Mouse (Mus musculus) G1E (cell line): ENCODE results near the gene Psmg4. TPM values are rescaled to one million over a fixed set of nuclear protein-coding genes. Genes with fewer than 3 reads are reported as not detected.

Source experiments
- ATAC-seq: 2 replicates; pipeline ENCODE4 v1.8.0; 2016; ENCODE audit warnings: mild to moderate bottlenecking; ENCODE audit not compliant: insufficient number of reproducible peaks, poor library complexity, low FRiP score, severe bottlenecking; ENCODE audit errors: extremely low read depth
- DNase-seq: peaks from one replicate; pipeline ENCODE4 v3.0.0; 2012; ENCODE audit warnings: low spot score
- H3K27me3 ChIP-seq: 2 replicates; pipeline ENCODE4 v1.6.1; 2012; ENCODE audit warnings: mild to moderate bottlenecking, low read length, inconsistent platforms; ENCODE audit not compliant: insufficient read depth
- H3K36me3 ChIP-seq: replicated peaks from 2 replicates; pipeline ENCODE3; 2012; ENCODE audit warnings: mild to moderate bottlenecking, inconsistent platforms
- H3K4me1 ChIP-seq: 2 replicates; pipeline ENCODE4 v1.6.1; 2012; ENCODE audit warnings: low read depth, low read length, inconsistent platforms, mixed read lengths; ENCODE audit not compliant: insufficient read depth
- H3K4me3 ChIP-seq: 2 replicates; pipeline ENCODE4 v1.5.1; 2012; ENCODE audit warnings: low read depth, mild to moderate bottlenecking, inconsistent platforms, low read length, moderate library complexity, mixed read lengths
- H3K9me3 ChIP-seq: replicated peaks from 2 replicates; pipeline ENCODE4 v1.6.1; 2012; ENCODE audit warnings: inconsistent platforms
- CTCF ChIP-seq: IDR thresholded peaks from 2 replicates; pipeline ENCODE4 v1.5.1; 2012; ENCODE audit warnings: low read depth, low read length, inconsistent platforms, mixed read lengths
- GATA1 ChIP-seq: IDR thresholded peaks from 2 replicates; pipeline ENCODE4 v1.6.1; 2012; ENCODE audit warnings: borderline replicate concordance, low read length, inconsistent platforms, mixed read lengths
- GATA2 ChIP-seq: IDR thresholded peaks from 2 replicates; pipeline ENCODE4 v1.6.1; 2012; ENCODE audit warnings: low read depth, low read length, inconsistent platforms, borderline replicate concordance
- POLR2AphosphoS5 ChIP-seq: IDR thresholded peaks from 2 replicates; pipeline ENCODE4 v1.6.1; 2012; ENCODE audit warnings: low read depth, low read length, inconsistent platforms; ENCODE audit not compliant: insufficient replicate concordance
- TAL1 ChIP-seq: conservative IDR thresholded peaks from 2 replicates; pipeline ENCODE4 v1.6.1; 2012; ENCODE audit warnings: low read depth, low read length, inconsistent platforms, mixed read lengths
- polyA plus RNA-seq: library from polyadenylated mRNA; stranded (reverse); fragments of >175 nt; gene quantifications from 2 replicates; pipeline ENCODE4 v1.2.3, GENCODE M21; 2012
- total RNA-seq, 2 experiments: library from RNA; stranded (forward) in 1 of 2; stranded (reverse) in 1 of 2; fragments of 200-1000 nt in 1 of 2; fragments of >200 nt in 1 of 2; fragmentation: Nextera tagmentation in 1 of 2; gene quantifications; 2 replicates each; pipeline ENCODE4 v1.2.3; 2014 to 2017

Gene Psmg4
- total and polyA plus RNA-seq, 3 experiments = 5.9 to 126 (median 38.1) TPM

GRCm38 (mm10) chr13:34156840-34157185 is 6.0 kb upstream of the Psmg4 start:
- DNase-seq (no peak), ATAC-seq (no peak)
- H3K4me1 ChIP-seq = peaks cover 32% of the 10 kb centered on the region
- H3K36me3 ChIP-seq = no peaks in the 10 kb centered on the region
- H3K27me3 ChIP-seq = no peaks in the 10 kb centered on the region; the same call in 1 of the 2 replicates
- H3K9me3 ChIP-seq = no peaks in the 10 kb centered on the region
- TF ChIP-seq GATA1 = no peak
- TF ChIP-seq GATA2 = no peak
- TF ChIP-seq POLR2AphosphoS5 = no peak
- TF ChIP-seq CTCF = no peak
- no peak for TF ChIP-seq TAL1
- H3K4me3 ChIP-seq = no peak overlapping the region

GRCm38 (mm10) chr13:34157596-34158157 is 5.1 kb upstream of the Psmg4 start:
- H3K4me3 ChIP-seq = no peak overlapping the region
- no peaks in the 10 kb centered on the region; the same call in 1 of the 2 replicates for H3K27me3 ChIP-seq
- DNase-seq (no peak), ATAC-seq (no peak)
- TF ChIP-seq POLR2AphosphoS5 (no peak), TAL1 (no peak), GATA2 (no peak), CTCF (no peak), GATA1 (no peak)
- no peaks in the 10 kb centered on the region for H3K36me3 ChIP-seq
- H3K9me3 ChIP-seq = no peaks in the 10 kb centered on the region
- H3K4me1 ChIP-seq = peaks cover 36% of the 10 kb centered on the region

GRCm38 (mm10) chr13:34159926-34160325 is 2.8 kb upstream of the Psmg4 start:
- no peaks in the 10 kb centered on the region; the same call in 1 of the 2 replicates for H3K27me3 ChIP-seq
- TF ChIP-seq POLR2AphosphoS5 (no peak), TAL1 (no peak), GATA2 (no peak), CTCF (no peak), GATA1 (no peak)
- H3K4me1 ChIP-seq = peaks cover 40% of the 10 kb centered on the region
- H3K36me3 ChIP-seq = peaks cover 5% of the 10 kb centered on the region
- no peak for ATAC-seq
- H3K4me3 ChIP-seq = no peak overlapping the region
- DNase-seq = no peak
- H3K9me3 ChIP-seq = no peaks in the 10 kb centered on the region

GRCm38 (mm10) chr13:34163304-34163975 is 676 bp downstream of the Psmg4 start:
- no peak for TF ChIP-seq TAL1
- no peak for TF ChIP-seq GATA1
- no peak for TF ChIP-seq GATA2
- no peak for TF ChIP-seq CTCF
- TF ChIP-seq POLR2AphosphoS5 = no peak
- DNase-seq (no peak), ATAC-seq (no peak)
- Histone ChIP-seq H3K27me3 (no peaks in the 10 kb centered on the region), H3K4me3 (peak overlapping the region; percentile 91), H3K9me3 (no peaks in the 10 kb centered on the region), H3K4me1 (peaks cover 30% of the 10 kb centered on the region), H3K36me3 (peaks cover 21% of the 10 kb centered on the region)

- Histone ChIP-seq H3K27me3 (no peaks in the 10 kb centered on the region), H3K4me1 (no peaks in the 10 kb centered on the region), H3K4me3 (no peak overlapping the region), H3K9me3 (no peaks in the 10 kb centered on the region), H3K36me3 (peaks cover 29% of the 10 kb centered on the region)
- DNase-seq (no peak), ATAC-seq (no peak)
- TF ChIP-seq POLR2AphosphoS5 (no peak), GATA1 (no peak), GATA2 (no peak), CTCF (no peak), TAL1 (no peak)
These were observed 11.3 kb downstream of the Psmg4 start for GRCm38 (mm10) chr13:34174025-34174424.

- Histone ChIP-seq H3K36me3 (peaks cover 95% of the 10 kb centered on the region), H3K4me3 (no peak overlapping the region), H3K27me3 (no peaks in the 10 kb centered on the region), H3K9me3 (no peaks in the 10 kb centered on the region), H3K4me1 (no peaks in the 10 kb centered on the region)
- ATAC-seq = no peak
- TF ChIP-seq GATA2 = no peak
- no peak for TF ChIP-seq GATA1
- TF ChIP-seq TAL1 = no peak
- TF ChIP-seq POLR2AphosphoS5 = no peak
- TF ChIP-seq CTCF = no peak
- no peak for DNase-seq
These were observed 18.9 kb downstream of the Psmg4 start for GRCm38 (mm10) chr13:34181624-34182023.
